ENCODE assay signal across 8 mouse cellular contexts in genomic region chr11:109611303-109612149, GRCm38 (mm10). TPM values are rescaled to one million over a fixed set of nuclear protein-coding genes. Genes with fewer than 3 reads are reported as not detected.
DNase-seq lines count a peak whose midpoint lies in the region; ATAC-seq lines count a peak whose summit lies in the region.

Wipi1 (minus strand) TSS chr11:109611967.

- WGBS in hindbrain, embryonic 15.5 days: under 1% methylated on average over 57 of the region's 58 CpGs

- peak within 1 kb of the TSS; percentile 73 for H3K4me3 ChIP-seq in hindbrain, embryonic 15.5 days

- peak; percentile 95 for DNase-seq in T-cell, adult 2 months (ENCODE audit: low spot score)
- DNase-seq in cerebellum, postnatal 36 days: peak; percentile 97 to 98
- peak; percentile 97 to 98 for DNase-seq in frontal cortex, postnatal 36 days (ENCODE audit: low spot score in 2 of 2)
- peak; percentile 98 for DNase-seq in left cerebral cortex, adult 11 months (ENCODE audit: low spot score)
- peak; percentile 99 for DNase-seq in lung, postnatal 4 days
- DNase-seq in retina, postnatal 7 days (ENCODE audit: low read depth, low spot score): peak; percentile 96
- DNase-seq in urinary bladder, adult 2 months (ENCODE audit: low spot score): peak; percentile 92

- H3K27me3 ChIP-seq in hindbrain, embryonic 15.5 days: no peaks in the 10 kb centered on the region

- H3K9me3 ChIP-seq in hindbrain, embryonic 15.5 days: no peaks in the 10 kb centered on the region

- peak within 1 kb of the TSS; percentile 95 for H3K4me2 ChIP-seq in hindbrain, embryonic 15.5 days

- H3K27ac ChIP-seq in hindbrain, embryonic 15.5 days (replicated peaks): peak within 1 kb of the TSS; percentile 78

- H3K9ac ChIP-seq in hindbrain, embryonic 15.5 days: peak within 1 kb of the TSS; percentile 71

- H3K4me1 ChIP-seq in hindbrain, embryonic 15.5 days (replicated peaks): peaks cover 19% of the 10 kb centered on the region

- ATAC-seq in hindbrain, embryonic 15.5 days (ENCODE audit: low FRiP score, low read depth): peak; percentile 98

- no peaks in the 10 kb centered on the region for H3K36me3 ChIP-seq in hindbrain, embryonic 15.5 days

RNA-seq across cellular contexts. Expression of gene Wipi1, which starts in this region (rescaled TPM):
- 17.6 TPM in 2 replicates for polyA plus RNA-seq in hindbrain, embryonic 15.5 days (2015; fragmentation: Nextera tagmentation; extraction: Ambion mirVana)
- 44.9 and 49.1 TPM in 2 replicates for polyA plus RNA-seq in urinary bladder, adult 2 months (2012; rRNA removed)

Comparison
In these comparisons a context has a peak if more than half of its experiments do, and no peak if none do; other contexts are left out.
1. Peak in every context shown above with its lines: DNase-seq, ATAC-seq, H3K4me3 ChIP-seq and H3K27ac ChIP-seq.